Mouse (Mus musculus) T-helper 1 cell (primary cell): ENCODE data around the gene Btg1-ps1.
"Not testable (repeated sequence)": the region's sequence is repeated elsewhere in the genome, so short reads cannot be mapped to it uniquely, and the experiment has no call there.

Experiments
- in situ Hi-C: fragments of 300-600 bp; cut with MboI, MseI; formaldehyde crosslinking; loops from one replicate; pipeline ENCODE4 v1.15.1; 2025; ENCODE audit warnings: high pct_unique_total_duplicates

Btg1-ps1 gene

GRCm38 (mm10) chrX:38018597-38018996 lies at the start of gene Btg1-ps1:
Gene Btg1-ps1 (minus strand): TSS chrX:38018815.
- in situ Hi-C loops = not testable (repeated sequence)

- in situ Hi-C loops = no loop called here
Observed at GRCm38 (mm10) chrX:38066175-38066574, 47.6 kb upstream of the Btg1-ps1 start, which contains the start of gene Rhox10. Gene Rhox10 (plus strand): TSS chrX:38066475.

- in situ Hi-C loops = no loop called here
Observed at GRCm38 (mm10) chrX:38061544-38061943, 42.9 kb upstream of the Btg1-ps1 start.

- in situ Hi-C loops = not testable (repeated sequence)
Observed at GRCm38 (mm10) chrX:38043014-38043413, 24.4 kb upstream of the Btg1-ps1 start, which contains the start of gene Btg1-ps2. Gene Btg1-ps2 (minus strand): TSS chrX:38043114.

GRCm38 (mm10) chrX:38039666-38040065 lies 21.1 kb upstream of the Btg1-ps1 start:
- in situ Hi-C loops = no loop called here

GRCm38 (mm10) chrX:38033841-38034240 lies 15.2 kb upstream of the Btg1-ps1 start:
- in situ Hi-C loops = no loop called here

- in situ Hi-C loops = no loop called here
Observed at GRCm38 (mm10) chrX:38008756-38009155, 9.9 kb downstream of the Btg1-ps1 start.
